Mouse (Mus musculus) macrophage (primary cell): Measurements from ENCODE around the gene E130114P18Rik. TPM values are rescaled to one million over a fixed set of nuclear protein-coding genes. Genes with fewer than 3 reads are reported as not detected.

Experiments
- H3K27ac ChIP-seq: fragments of 350-480 bp; formaldehyde crosslinking; 2 replicates; pipeline ENCODE4 v1.9.0; 2021
- H3K36me3 ChIP-seq: fragments of 350-480 bp; formaldehyde crosslinking; 2 replicates; pipeline ENCODE4 v1.9.0; 2021; ENCODE audit errors: inconsistent target
- H3K4me3 ChIP-seq: fragments of 350-480 bp; formaldehyde crosslinking; 2 replicates; pipeline ENCODE4 v1.9.0; 2021; ENCODE audit errors: inconsistent target
- H3K79me2 ChIP-seq: fragments of 350-480 bp; formaldehyde crosslinking; 2 replicates; pipeline ENCODE4 v1.9.0; 2021; ENCODE audit errors: inconsistent target
- WGBS: methylation state at CpG from one replicate; pipeline ENCODE4 v1.1.7; 2026; ENCODE audit warnings: inconsistent platforms; ENCODE audit not compliant: missing documents; 5-methylcytosine and 5-hydroxymethylcytosine counted together
- polyA plus RNA-seq: library from polyadenylated mRNA; stranded (reverse); fragments of 250-400 nt; gene quantifications from 3 replicates; pipeline ENCODE4 v1.2.4, GENCODE M21; 2018; ENCODE audit warnings: inconsistent platforms

The E130114P18Rik gene
- polyA plus RNA-seq, 1 experiment from 2014 or later: not detected

GRCm38 (mm10) chr4:97729999-97730398, 47.9 kb downstream of the E130114P18Rik start:
- Histone ChIP-seq H3K27ac (no peak overlapping the region), H3K4me3 (no peak overlapping the region), H3K79me2 (no peaks in the 10 kb centered on the region), H3K36me3 (no peaks in the 10 kb centered on the region)
- WGBS: 92% methylated on average over 6 of the region's 6 CpGs

- Histone ChIP-seq H3K79me2 (no peaks in the 10 kb centered on the region), H3K4me3 (no peak overlapping the region), H3K36me3 (no peaks in the 10 kb centered on the region), H3K27ac (no peak overlapping the region)
- WGBS: 83% methylated on average over 4 of the region's 4 CpGs
These were observed 49.4 kb downstream of the E130114P18Rik start for GRCm38 (mm10) chr4:97728520-97728919.

GRCm38 (mm10) chr4:97723374-97723773, 54.5 kb downstream of the E130114P18Rik start:
- 97% methylated on average over 6 of the region's 6 CpGs for WGBS

GRCm38 (mm10) chr4:97722666-97723065, 55.2 kb downstream of the E130114P18Rik start:
- H3K4me3 ChIP-seq: no peak overlapping the region
- H3K27ac ChIP-seq: no peak overlapping the region
- WGBS: 92% methylated on average over 10 of the region's 10 CpGs
- H3K36me3 ChIP-seq: no peaks in the 10 kb centered on the region
- no peaks in the 10 kb centered on the region for H3K79me2 ChIP-seq

More at GRCm38 (mm10) chr4:97723374-97723773, 54.5 kb downstream of the E130114P18Rik start:
- Histone ChIP-seq H3K79me2 (no peaks in the 10 kb centered on the region), H3K27ac (no peak overlapping the region), H3K4me3 (no peak overlapping the region), H3K36me3 (no peaks in the 10 kb centered on the region)

- Histone ChIP-seq H3K36me3 (no peaks in the 10 kb centered on the region), H3K4me3 (no peak overlapping the region), H3K27ac (no peak overlapping the region), H3K79me2 (no peaks in the 10 kb centered on the region)
- 65% methylated on average over 6 of the region's 6 CpGs for WGBS
These were observed 63.3 kb downstream of the E130114P18Rik start for GRCm38 (mm10) chr4:97714616-97715015.

GRCm38 (mm10) chr4:97714101-97714615, 63.7 kb downstream of the E130114P18Rik start:
- no peaks in the 10 kb centered on the region for H3K36me3 ChIP-seq
- H3K4me3 ChIP-seq: no peak overlapping the region
- WGBS: 69% methylated on average over 5 of the region's 6 CpGs
- H3K79me2 ChIP-seq: no peaks in the 10 kb centered on the region
- H3K27ac ChIP-seq: no peak overlapping the region

- Histone ChIP-seq H3K36me3 (no peaks in the 10 kb centered on the region), H3K79me2 (no peaks in the 10 kb centered on the region), H3K4me3 (no peak overlapping the region), H3K27ac (no peak overlapping the region)
- WGBS: 0% methylated on average over 1 of the region's 1 CpGs
These were observed 65.3 kb downstream of the E130114P18Rik start for GRCm38 (mm10) chr4:97712547-97712946.

GRCm38 (mm10) chr4:97710048-97710765, 67.7 kb downstream of the E130114P18Rik start:
- no peaks in the 10 kb centered on the region for H3K79me2 ChIP-seq
- H3K36me3 ChIP-seq: no peaks in the 10 kb centered on the region
- WGBS: 86% methylated on average over 9 of the region's 9 CpGs
- H3K4me3 ChIP-seq: no peak overlapping the region
- no peak overlapping the region for H3K27ac ChIP-seq

- H3K79me2 ChIP-seq: no peaks in the 10 kb centered on the region
- H3K36me3 ChIP-seq: no peaks in the 10 kb centered on the region
- H3K27ac ChIP-seq: no peak overlapping the region
- no peak overlapping the region for H3K4me3 ChIP-seq
- WGBS: 80% methylated on average over 21 of the region's 22 CpGs
These were observed 70.3 kb downstream of the E130114P18Rik start for GRCm38 (mm10) chr4:97707373-97708152.

- 85% methylated on average over 7 of the region's 7 CpGs for WGBS
- H3K79me2 ChIP-seq: no peaks in the 10 kb centered on the region
- H3K4me3 ChIP-seq: no peak overlapping the region
- no peaks in the 10 kb centered on the region for H3K36me3 ChIP-seq
- no peak overlapping the region for H3K27ac ChIP-seq
These were observed 80.9 kb downstream of the E130114P18Rik start for GRCm38 (mm10) chr4:97696684-97697615.

- no peaks in the 10 kb centered on the region for H3K79me2 ChIP-seq
- H3K27ac ChIP-seq: no peak overlapping the region
- WGBS: 82% methylated on average over 7 of the region's 7 CpGs
- H3K4me3 ChIP-seq: no peak overlapping the region
- no peaks in the 10 kb centered on the region for H3K36me3 ChIP-seq
These were observed 82.4 kb downstream of the E130114P18Rik start for GRCm38 (mm10) chr4:97695414-97696040.

- 94% methylated on average over 4 of the region's 4 CpGs for WGBS
- no peak overlapping the region for H3K27ac ChIP-seq
- H3K4me3 ChIP-seq: no peak overlapping the region
- no peaks in the 10 kb centered on the region for H3K79me2 ChIP-seq
- H3K36me3 ChIP-seq: no peaks in the 10 kb centered on the region
These were observed 83.9 kb downstream of the E130114P18Rik start for GRCm38 (mm10) chr4:97693931-97694330.

- Histone ChIP-seq H3K4me3 (no peak overlapping the region), H3K36me3 (no peaks in the 10 kb centered on the region), H3K27ac (no peak overlapping the region), H3K79me2 (no peaks in the 10 kb centered on the region)
- 92% methylated on average over 4 of the region's 4 CpGs for WGBS
These were observed 84.8 kb downstream of the E130114P18Rik start for GRCm38 (mm10) chr4:97693054-97693453.

- no peak overlapping the region for H3K27ac ChIP-seq
- H3K36me3 ChIP-seq: no peaks in the 10 kb centered on the region
- H3K79me2 ChIP-seq: no peaks in the 10 kb centered on the region
- H3K4me3 ChIP-seq: no peak overlapping the region
- 92% methylated on average over 7 of the region's 7 CpGs for WGBS
These were observed 87.5 kb downstream of the E130114P18Rik start for GRCm38 (mm10) chr4:97690384-97690766.
